Mouse (Mus musculus) layer of hippocampus, adult 11-12 months (tissue): ENCODE measurements at regions not wholly inside any gene's neighbourhood (a gene's known extent, or its start where the extent isn't known, plus 50 kb on each side); places are given as distances from the start of the nearest gene placed in this dataset.

Experiments used
- DNase-seq: peaks from one replicate; pipeline ENCODE4 v3.0.0; 2022; ENCODE audit warnings: low spot score

DNA sequence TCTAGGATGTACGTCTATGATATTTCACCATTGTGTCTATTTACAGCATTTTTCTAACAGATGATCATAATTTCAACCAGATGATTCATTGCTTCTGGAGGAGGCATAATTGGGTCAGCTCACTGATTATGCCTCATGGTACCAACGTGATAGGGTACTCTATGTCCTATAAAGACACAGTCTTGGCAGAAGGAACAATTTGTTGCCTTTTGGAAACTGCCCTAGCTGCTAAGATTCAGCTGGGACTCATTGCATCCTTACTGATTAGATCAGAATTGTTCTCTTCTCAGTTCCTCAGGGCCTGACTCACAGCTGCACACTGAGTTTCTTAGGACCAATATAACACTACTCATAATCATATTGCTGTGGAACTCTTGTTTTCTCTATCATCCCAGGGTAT is 856.6 kb upstream of the Pcdh17 start:
- peak; percentile 21 for DNase-seq
